Comparison of ENCODE assay signal across 15 mouse cellular contexts in genomic region chr5:73761236-73761635, GRCm38 (mm10).
DNase-seq lines count a peak whose midpoint lies in the region; ATAC-seq lines count a peak whose summit lies in the region.
"Had no signal": no experiment of that assay in that cellular context is flagged by ENCODE, and none has a peak within 500 bp of the region (broad histone marks: within the 10 kb centered on the region; RNA-seq: fewer than 3 reads in every experiment).

No protein-coding gene starts in this region.

- H3K4me2 ChIP-seq in forebrain, embryonic 15.5 days (replicated peaks) = no peak overlapping the region
- H3K4me2 ChIP-seq in forebrain, embryonic 11.5 days (ENCODE audit: low read depth, low read length, severe bottlenecking) = no peak overlapping the region
- H3K4me2 ChIP-seq in heart, embryonic 16.5 days (ENCODE audit: low read depth, low read length) = no peak overlapping the region
- H3K4me2 ChIP-seq: forebrain, embryonic 12.5 days; heart, embryonic 13.5 days; hindbrain, embryonic 14.5 days; intestine, embryonic 15.5 days had no signal

- H3K27me3 ChIP-seq in forebrain, embryonic 15.5 days = no peaks in the 10 kb centered on the region
- no peaks in the 10 kb centered on the region for H3K27me3 ChIP-seq in forebrain, embryonic 11.5 days (ENCODE audit: control insufficient read depth, insufficient read depth, low read length)
- H3K27me3 ChIP-seq in heart, embryonic 16.5 days (ENCODE audit: control insufficient read depth, insufficient read depth, low read length) = no peaks in the 10 kb centered on the region
- no peaks in the 10 kb centered on the region for H3K27me3 ChIP-seq in limb, embryonic 10.5 days (ENCODE audit: low read depth, poor library complexity, severe bottlenecking)
- H3K27me3 ChIP-seq: forebrain, embryonic 12.5 days; intestine, embryonic 15.5 days had no signal

- H3K4me1 ChIP-seq in forebrain, embryonic 15.5 days = no peaks in the 10 kb centered on the region; the same call in 1 of the 2 replicates
- no peaks in the 10 kb centered on the region for H3K4me1 ChIP-seq in forebrain, embryonic 11.5 days (replicated peaks; ENCODE audit: control insufficient read depth, insufficient read depth, low read length)
- no peaks in the 10 kb centered on the region for H3K4me1 ChIP-seq in heart, embryonic 16.5 days (ENCODE audit: control insufficient read depth, insufficient read depth, low read length)
- H3K4me1 ChIP-seq in limb, embryonic 10.5 days = peaks cover 20% of the 10 kb centered on the region
- H3K4me1 ChIP-seq: intestine, embryonic 15.5 days had no signal

- no peak overlapping the region for H3K27ac ChIP-seq in forebrain, embryonic 15.5 days (replicated peaks)
- H3K27ac ChIP-seq in forebrain, embryonic 11.5 days (ENCODE audit: low read depth, low read length) = no peak overlapping the region
- no peak overlapping the region for H3K27ac ChIP-seq in heart, embryonic 16.5 days (ENCODE audit: low read length)
- peak overlapping the region; percentile 79; the same call in 1 of the 2 replicates for H3K27ac ChIP-seq in limb, embryonic 10.5 days
- H3K27ac ChIP-seq: forebrain, embryonic 12.5 days; heart, adult 2 months; hindbrain, embryonic 10.5 days; hindbrain, embryonic 14.5 days; intestine, embryonic 15.5 days had no signal

- H3K9me3 ChIP-seq in forebrain, embryonic 15.5 days = no peaks in the 10 kb centered on the region
- H3K9me3 ChIP-seq in forebrain, embryonic 11.5 days (ENCODE audit: control insufficient read depth, low read length) = no peaks in the 10 kb centered on the region
- no peaks in the 10 kb centered on the region for H3K9me3 ChIP-seq in heart, embryonic 16.5 days (replicated peaks; ENCODE audit: control insufficient read depth, low read length)
- no peaks in the 10 kb centered on the region for H3K9me3 ChIP-seq in limb, embryonic 10.5 days (replicated peaks)
- H3K9me3 ChIP-seq: forebrain, embryonic 12.5 days; G1E; heart, embryonic 13.5 days; hindbrain, embryonic 10.5 days; intestine, embryonic 15.5 days had no signal

- intact Hi-C loops in heart, postnatal 25 days (cut with DNase I) = loop anchor here (5.0 kb wide), 2 partner anchors 516 to 1396 kb away; no protein-coding TSS in a partner anchor

- ATAC-seq in forebrain, embryonic 15.5 days (replicated peaks) = 0 out of 2 replicates have a peak, but pooled peaks have one; percentile 41
- ATAC-seq in forebrain, embryonic 11.5 days (replicated peaks; ENCODE audit: low FRiP score) = no peak
- 0 out of 2 replicates have a peak, but pooled peaks have one; percentile 10 for ATAC-seq in heart, embryonic 16.5 days (replicated peaks; ENCODE audit: extremely low read depth, insufficient read depth, low FRiP score)

- WGBS in forebrain, embryonic 15.5 days = 81% methylated on average over 1 of the region's 1 CpGs
- WGBS in forebrain, embryonic 11.5 days = 94% methylated on average over 1 of the region's 1 CpGs
- 67% methylated on average over 1 of the region's 1 CpGs for WGBS in heart, embryonic 16.5 days
- WGBS in limb, embryonic 10.5 days = 85% methylated on average over 1 of the region's 1 CpGs

- DNase-seq in forebrain, embryonic 11.5 days (ENCODE audit: low spot score) = no peak
- DNase-seq in heart, postnatal 25 days (ENCODE audit: low spot score) = no peak
- DNase-seq in 416B (ENCODE audit: low read depth) = peak; percentile 2
- DNase-seq in limb, embryonic 10.5 days (ENCODE audit: low spot score) = no peak
- DNase-seq in lung, postnatal 14 days = no peak
- DNase-seq in layer of hippocampus, postnatal 36 days = no peak

- no peak overlapping the region for H3K4me3 ChIP-seq in forebrain, embryonic 15.5 days
- no peak overlapping the region for H3K4me3 ChIP-seq in forebrain, embryonic 11.5 days (ENCODE audit: low read depth, low read length)
- H3K4me3 ChIP-seq in heart, embryonic 16.5 days (ENCODE audit: low read length) = no peak overlapping the region
- no peak overlapping the region for H3K4me3 ChIP-seq in limb, embryonic 10.5 days
- H3K4me3 ChIP-seq: forebrain, embryonic 12.5 days; heart, adult 2 months; heart, embryonic 13.5 days; hindbrain, embryonic 10.5 days; intestine, embryonic 15.5 days had no signal

- H3K36me3 ChIP-seq in forebrain, embryonic 15.5 days = no peaks in the 10 kb centered on the region
- no peaks in the 10 kb centered on the region for H3K36me3 ChIP-seq in forebrain, embryonic 11.5 days (ENCODE audit: control insufficient read depth, insufficient read depth, low read length)
- no peaks in the 10 kb centered on the region for H3K36me3 ChIP-seq in heart, embryonic 16.5 days (ENCODE audit: control insufficient read depth, insufficient read depth)
- no peaks in the 10 kb centered on the region for H3K36me3 ChIP-seq in limb, embryonic 10.5 days
- H3K36me3 ChIP-seq: forebrain, embryonic 12.5 days; G1E; heart, embryonic 13.5 days; hindbrain, embryonic 10.5 days; intestine, embryonic 15.5 days had no signal

- no peak overlapping the region for H3K9ac ChIP-seq in forebrain, embryonic 15.5 days (replicated peaks)
- H3K9ac ChIP-seq in forebrain, embryonic 11.5 days (ENCODE audit: low read length) = no peak overlapping the region
- H3K9ac ChIP-seq in heart, embryonic 16.5 days (ENCODE audit: low read length) = no peak overlapping the region
- H3K9ac ChIP-seq: forebrain, embryonic 12.5 days; heart, embryonic 13.5 days; hindbrain, embryonic 14.5 days; intestine, embryonic 15.5 days had no signal
